Mouse (Mus musculus) lung, postnatal 4 days (tissue): ENCODE measurements around the gene Eef1akmt3.
A peak's percentile ranks its signal among the peaks of the same experiment; 100 is the strongest.
"Not testable (repeated sequence)": the region's sequence is repeated elsewhere in the genome, so short reads cannot be mapped to it uniquely, and the experiment has no call there.

Experiments used
- DNase-seq, 2 experiments: peaks; one replicate each; pipeline ENCODE4 v3.0.0; 2021

Eef1akmt3 gene

DNA sequence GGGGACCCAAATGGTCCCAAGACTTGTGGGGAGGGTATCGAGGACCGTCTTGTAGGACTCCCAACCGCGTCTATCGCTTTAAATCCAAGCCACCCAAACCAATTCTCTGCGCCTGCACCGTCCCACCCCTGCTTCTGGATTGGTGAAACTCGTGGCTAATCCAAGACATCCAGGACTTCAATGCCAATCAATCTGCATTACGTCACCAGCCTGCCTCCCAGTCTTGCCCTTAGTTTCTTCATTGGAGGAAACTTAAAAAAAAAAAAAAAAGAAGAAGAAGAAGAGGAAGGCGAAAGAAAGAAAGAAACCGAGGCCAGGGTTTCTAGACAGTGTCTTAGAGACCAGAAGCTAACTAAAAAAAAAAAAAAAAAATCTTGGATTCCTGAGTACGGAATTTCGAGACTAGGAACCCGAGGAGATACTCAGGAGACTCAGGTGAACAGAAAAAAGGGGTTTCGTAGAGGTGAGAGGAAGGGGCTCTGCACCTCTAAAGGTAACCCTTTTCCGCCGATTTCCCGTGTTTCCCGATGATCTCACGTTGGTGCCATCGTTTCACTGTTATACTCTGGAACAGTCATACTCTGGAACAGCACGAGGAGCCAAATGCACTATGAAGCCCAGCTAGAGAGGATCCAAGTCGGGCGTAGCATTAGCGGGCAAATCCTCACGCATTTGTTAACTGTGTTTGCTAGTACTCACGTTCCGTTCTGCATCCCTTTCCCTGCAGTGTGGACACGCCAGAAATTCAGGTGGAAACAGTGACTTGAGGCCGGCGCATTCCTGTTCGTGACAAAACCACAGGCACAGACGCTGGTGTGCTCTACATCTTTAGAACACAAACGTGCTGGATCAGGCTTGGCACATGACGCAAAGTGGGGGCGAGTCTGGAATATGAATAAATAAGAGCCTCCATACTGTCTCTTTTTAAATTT is 29.1 kb upstream of the Eef1akmt3 start, which contains the start of gene Tspan31:
TSS of gene Tspan31 (minus strand) at position 75 of the 932 bp plus-strand sequence.
- peak; percentile 90 to 92 for DNase-seq

DNA sequence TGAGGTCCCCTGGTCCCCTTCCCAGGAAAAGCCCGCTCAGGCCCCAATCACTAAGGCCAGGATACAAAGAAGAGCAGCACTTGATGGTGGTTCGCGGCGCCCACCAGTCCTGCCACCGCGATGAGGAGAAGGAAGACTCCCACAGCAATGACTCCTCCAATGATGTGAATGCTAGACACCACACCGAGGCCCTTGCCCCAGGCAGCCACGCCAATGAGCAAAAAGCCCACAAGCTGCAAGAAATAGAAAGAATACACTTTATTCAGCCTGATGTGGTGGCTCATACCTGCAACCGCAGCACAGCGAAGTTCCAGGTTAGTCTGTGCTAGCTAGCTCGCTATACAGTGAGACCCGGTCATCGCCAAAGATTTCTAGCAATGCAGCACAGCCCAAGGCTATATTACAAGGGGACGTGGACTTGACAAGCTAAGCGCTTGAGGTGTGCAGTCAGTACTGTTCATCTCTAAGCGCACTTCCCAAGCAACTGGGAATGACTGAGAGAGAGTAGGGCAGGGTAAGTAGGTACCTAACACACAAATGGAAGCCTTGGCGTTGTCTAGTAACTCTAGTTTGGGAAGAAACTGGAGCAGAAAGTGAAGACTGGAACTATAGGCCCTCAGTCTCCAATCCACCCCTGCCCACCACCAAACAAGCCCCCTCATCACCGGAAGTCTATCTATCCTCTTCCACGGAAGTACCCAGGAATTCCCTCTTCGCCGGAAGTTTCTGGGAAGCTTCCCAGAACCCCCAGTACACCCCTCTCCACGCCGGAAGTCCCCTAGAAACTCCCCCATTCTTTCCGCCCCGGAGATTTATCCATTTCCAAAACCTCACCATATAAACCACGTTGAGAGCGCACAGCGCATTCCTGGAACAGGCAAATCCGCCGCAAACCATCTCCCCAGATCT is 28.2 kb upstream of the Eef1akmt3 start:
- DNase-seq, result no peak

DNA sequence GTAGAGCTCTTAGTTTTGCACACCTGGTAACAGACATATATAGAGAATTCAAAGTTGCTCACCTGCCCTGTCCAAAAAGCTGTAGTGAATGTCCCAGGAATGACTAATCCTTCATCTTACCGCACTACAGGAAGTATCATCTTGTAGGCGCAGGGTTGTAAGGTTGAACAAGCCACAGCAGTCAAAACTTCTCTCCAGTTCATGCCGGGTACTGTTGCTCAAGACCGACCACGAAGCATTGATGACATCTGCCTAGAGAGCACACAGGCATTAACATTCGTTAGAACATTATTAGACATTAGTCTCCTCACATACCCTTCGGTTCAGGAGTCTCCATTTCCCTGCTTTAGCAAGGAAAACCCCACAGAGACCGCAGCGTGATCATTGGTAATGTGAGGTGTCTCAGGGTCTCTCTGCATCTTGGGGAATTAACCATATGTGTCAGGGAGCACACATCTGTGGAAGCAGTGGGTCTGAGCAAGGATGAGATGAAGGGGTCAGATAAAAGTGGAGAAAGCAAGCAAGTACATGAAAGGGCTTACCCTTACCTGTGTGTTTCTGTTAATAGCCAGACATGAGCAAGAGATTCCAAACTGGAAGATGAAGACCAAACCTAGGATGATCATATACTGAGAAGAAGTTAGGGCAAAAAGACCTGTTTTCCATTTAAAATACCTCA is 27.2 kb upstream of the Eef1akmt3 start:
- no peak for DNase-seq

DNA sequence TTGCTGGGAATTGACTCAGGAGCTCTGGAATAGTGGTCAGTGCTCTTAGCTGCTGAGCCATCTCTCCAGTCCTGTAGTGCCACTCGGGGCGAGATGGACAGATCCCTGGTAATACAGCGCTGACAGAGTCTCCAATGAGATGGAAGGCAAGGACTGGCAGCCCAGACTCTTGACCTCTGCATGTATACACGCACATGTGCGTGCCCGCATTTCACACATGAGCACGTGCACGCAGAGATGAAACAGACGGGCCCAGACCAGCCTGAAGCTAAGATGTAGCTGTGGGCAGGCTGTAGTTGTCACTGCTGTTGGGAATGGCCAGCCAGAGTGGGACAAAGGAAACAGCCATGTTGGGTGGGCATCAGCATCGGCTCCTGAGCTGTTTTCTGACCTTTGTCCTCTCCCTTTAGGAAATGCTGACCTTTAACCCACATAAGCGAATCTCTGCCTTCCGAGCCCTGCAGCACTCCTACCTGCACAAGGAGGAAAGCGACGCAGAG is 25.3 kb upstream of the Eef1akmt3 start:
- DNase-seq, result no peak

DNA sequence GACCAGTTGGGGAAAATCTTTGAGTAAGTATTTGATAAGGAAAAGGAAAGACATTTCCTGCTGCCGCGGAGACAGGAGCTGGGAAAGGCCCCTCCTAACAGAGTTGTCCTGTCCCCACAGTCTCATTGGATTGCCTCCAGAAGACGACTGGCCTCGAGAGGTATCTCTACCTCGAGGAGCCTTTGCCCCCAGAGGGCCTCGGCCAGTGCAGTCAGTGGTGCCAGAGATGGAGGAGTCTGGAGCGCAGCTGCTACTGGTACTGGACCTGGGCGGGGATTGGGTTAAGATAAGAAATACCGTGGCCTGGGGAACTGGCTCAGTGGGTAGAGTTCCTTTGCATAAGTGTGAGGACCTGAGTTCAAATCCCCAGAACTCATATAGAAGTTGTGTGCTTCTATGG is 24.7 kb upstream of the Eef1akmt3 start:
- DNase-seq, result no peak

DNA sequence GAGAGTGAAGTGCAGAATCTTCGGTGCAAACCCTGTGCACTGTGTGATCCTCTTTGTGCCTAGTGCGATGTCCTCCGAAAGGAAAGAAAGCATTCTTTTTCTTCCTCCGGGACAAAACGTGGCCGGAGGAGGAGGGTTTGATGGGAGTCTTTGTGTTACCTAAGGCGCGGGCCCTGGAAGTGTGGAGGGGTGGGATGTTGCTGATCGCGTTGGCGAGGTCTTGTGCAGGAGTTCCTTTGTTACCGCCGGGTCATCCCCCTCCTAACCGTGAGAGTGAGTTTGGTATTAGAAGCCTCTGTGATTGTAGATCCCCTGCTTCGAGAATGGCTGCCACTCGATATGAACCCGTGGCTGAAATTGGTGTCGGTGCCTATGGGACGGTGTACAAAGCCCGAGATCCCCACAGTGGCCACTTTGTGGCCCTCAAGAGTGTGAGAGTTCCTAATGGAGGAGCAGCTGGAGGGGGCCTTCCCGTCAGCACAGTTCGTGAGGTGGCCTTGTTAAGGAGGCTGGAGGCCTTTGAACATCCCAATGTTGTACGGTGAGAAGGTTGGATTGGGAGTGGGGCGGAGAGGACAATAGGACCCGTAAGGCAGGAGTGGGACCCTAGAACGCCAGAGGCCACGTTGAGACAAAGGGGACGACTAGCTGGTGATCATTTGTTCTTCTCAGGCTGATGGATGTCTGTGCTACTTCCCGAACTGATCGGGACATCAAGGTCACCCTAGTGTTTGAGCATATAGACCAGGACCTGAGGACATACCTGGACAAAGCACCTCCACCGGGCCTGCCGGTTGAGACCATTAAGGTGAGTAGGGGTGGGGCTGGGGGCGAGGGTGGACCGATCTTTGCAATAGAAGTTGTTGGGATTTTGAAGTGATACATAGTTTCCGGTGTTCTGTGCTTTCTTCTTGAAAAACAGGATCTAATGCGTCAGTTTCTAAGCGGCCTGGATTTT is 22.9 kb upstream of the Eef1akmt3 start:
- DNase-seq, result no peak

DNA sequence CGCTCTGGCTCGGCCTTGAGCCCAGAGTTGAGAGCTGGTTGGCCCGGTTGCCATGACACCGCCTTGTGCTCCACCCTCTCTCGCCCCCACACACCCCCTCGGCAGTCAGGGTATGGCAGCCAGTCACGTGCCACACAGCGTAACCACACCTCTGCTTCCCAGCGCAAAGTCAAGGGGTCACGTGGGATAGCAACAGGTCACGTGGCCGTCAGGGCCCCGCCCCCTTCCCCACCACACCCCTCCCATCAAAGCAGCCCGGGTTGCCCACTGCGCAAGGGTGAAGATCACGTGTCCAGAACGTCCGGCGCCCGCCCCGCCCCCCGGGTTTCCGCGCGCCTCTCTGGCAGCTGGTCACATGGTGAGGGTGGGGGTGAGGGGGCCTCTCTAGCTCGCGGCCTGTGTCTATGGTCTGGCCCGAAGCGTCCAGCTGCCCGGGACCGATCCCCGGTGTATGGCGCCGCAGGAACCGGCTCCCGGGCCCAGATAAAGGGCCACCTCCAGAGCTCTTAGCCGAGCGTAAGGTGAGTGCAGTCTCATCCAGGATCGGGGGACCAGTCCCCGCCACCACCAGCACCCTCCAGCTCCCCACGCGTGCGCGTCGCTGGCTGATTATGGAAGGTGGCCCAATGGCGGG is 22.0 kb upstream of the Eef1akmt3 start, which contains the start of gene Cdk4:
TSS of gene Cdk4 (plus strand) at position 296 of the 634 bp plus-strand sequence.
- DNase-seq, result peak; percentile 99

DNA sequence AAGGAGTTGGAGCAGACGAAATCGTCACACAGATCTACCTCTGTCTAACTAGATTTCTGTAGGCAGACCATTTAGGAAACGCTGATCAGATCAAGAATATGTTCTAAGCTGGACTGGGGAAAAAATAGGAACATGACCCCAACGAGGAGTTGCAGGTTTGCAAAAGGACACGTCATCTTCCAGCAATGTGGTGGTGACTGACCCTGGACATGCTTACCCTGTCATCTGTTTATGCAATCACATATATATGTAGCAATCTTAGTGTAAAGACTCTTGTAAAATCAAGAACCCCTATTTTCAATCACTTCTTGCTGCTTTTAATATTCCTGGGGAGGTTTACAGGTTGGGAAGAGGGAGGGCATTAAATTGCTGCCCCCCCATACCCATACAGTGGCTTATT is 21.2 kb upstream of the Eef1akmt3 start:
- DNase-seq, result no peak

DNA sequence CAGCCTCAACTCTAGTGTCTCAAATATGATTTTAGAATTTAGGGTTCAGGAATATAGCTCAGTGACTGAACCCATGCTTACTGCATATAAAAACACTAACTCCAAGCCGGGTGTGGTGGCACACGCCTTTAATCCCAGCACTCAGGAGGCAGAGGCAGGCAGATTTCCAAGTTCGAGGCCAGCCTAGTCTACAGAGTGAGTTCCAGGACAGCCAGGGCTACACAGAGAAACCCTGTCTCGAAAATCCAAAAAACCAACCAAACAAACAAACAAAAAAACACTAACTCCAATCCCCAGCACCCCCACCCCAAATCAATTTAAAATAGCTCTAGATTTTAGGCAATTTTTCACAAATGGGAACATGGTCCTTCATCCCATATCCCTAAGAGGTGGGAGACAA is 20.8 kb upstream of the Eef1akmt3 start:
- DNase-seq, result not testable (repeated sequence)

DNA sequence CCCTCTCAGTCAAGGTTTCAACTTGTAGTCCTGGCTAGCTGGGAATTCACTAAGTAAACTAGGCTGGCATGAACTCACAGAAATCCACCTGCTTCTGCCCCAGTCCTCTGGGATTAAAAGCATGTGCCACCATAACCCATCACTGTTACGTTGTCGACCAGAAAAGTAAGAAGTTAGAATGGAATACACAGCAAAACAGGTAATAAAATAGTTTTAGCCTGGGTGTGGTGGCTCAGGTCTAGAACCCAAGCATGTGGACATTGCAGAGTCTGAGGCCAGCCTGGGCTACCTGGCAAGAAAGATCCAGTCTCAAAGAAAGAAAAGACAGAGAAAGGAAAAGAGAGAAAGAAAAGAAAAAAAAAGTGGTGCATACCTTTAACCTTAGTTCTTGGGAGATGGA is 20.2 kb upstream of the Eef1akmt3 start:
- DNase-seq, result no peak

DNA sequence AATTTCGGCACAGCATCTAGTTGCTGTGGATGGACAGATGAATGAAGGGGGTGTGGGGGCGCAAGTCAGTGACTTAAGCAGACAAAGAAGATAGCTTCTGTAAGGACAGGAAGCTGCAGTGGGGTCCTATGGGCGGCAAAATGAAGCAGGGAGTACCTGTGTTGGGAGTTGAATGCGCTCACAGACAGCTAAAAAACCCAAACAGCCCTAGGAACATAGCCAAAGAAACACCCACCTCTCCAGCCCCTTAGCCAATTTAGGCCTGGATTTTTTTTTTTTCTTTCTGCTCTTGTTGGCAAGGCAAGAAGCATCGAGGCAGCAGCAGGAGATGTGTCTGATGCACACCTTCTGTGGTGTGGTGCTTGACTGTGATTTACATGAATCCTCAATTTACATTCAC is 19.8 kb upstream of the Eef1akmt3 start:
- DNase-seq, result no peak

DNA sequence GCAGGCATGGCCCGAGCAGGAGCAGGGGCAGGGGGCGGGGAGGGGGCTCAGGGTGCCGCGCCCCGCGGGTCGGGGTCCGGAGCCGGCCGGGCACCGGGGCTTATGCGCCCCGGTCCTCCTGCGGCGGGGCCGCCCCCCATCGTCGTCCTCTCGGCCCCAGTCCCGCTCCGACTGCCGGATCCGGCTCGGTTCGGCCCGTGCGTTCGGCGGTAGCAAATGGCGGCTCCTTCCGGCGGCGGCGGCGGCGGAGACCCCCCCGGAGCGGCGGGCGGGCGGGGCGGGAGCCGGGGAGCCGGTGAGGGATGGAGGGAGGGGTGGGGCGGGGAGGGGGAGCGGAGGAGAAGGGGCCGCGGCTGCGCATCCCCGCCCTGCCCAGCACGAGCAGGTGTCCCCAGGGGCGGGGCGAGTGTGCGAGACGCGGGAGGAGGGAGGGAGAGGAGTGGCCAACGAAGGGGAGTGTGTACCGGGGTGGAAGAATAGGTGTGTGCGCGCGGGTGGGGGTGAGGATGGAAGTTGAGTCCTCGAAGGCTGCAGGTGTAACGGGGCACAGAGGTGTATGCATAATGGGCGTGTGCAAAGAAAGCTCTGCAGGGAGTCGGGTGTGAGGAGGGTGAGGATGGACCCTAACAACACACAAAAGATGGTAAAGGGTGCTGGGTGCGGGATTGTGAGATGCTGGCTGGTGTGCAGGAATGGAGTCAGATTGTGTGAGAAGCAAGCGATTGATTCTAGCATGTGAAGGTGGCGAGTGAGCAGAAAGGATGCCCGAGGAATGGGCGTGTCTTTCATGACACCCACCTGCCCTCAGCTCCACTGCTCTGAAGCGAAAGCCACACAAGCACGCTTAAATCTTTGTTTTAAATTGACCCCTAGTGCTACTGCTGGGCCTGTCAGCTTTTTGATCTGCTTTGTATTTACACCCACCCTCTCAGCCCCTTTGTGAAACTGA is 18.9 kb upstream of the Eef1akmt3 start, which contains the start of gene March9:
TSS of gene March9 (minus strand) at position 217 of the 949 bp plus-strand sequence.
- peak; percentile 75 to 85 for DNase-seq

DNA sequence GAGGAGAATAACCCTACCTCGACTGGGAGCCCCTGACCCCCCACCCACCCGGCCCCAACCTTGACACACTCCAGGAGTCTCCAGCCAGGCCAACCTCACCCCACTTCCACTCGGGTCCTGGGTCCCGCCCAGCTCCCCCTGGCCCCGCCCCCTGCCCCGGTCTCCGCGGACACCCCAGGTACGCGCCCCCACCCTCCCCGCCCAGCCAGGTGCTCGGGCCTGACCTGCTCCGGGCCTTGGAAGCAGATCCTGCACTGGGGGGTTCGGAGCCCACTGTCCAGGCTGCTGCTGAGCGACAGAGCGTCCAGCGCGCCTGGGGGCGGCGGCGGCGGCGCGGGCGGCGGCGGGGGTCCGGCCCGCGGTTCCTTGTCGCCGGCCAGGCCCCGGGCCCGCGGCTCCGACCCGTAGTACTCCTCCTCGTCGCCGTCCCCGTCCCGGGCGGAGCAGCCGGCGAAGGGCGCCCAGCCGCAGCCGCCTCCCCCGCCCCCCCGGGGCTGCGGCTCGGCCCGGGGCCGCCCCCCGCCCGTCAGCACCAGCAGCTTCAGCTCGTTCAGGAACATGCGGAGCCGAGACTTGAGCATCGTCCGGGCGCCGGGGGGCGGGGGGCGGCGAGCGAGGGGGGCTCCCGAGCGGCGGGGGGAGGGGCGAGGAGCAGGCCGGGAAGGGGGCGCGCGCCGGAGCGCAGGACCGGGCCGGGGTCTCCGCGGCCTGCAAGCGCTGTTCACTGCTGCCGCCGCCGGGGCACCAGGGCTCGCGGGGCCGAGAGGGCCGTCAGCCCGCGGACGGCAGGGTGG is 18.1 kb upstream of the Eef1akmt3 start:
- no peak for DNase-seq

DNA sequence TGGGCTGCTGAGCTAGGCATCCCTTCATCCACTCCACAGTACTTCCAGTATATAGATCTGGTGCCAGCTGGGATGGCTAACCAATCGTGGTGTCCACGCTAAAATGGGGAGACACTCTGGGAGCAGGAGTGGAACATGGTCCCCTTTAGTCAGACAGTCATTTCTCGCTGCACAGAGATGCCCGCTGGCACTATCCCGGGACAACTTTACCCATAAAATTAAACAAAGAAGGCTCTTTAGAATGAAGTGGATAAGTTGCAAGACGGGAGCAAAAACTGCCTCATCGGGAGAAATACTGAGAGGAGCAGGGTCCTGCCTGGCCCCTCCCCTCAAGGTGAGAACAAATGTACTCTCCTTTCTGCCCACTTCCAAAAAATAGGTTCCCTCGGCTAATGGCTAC is 17.4 kb upstream of the Eef1akmt3 start:
- peak in 1 of 2 experiments; percentile 5 for DNase-seq

DNA sequence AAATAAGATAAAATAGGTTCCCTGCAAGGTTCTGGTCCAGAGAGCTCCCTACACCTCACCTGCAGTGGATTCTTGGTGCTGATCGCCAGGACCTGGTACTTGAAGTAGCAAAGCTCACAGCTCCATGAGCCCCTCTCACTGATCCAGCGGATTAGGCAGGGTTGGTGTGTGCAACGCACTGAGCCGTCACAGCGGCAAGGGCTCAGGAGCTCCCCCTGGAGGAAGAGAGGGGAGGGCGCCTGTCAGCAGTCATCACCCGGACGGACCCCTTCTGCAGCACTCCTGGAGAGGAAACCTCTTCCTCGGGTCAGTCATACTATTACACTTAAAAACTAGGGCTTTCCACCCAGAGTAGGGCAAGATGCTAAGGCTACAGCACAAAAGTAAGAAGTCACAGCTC is 16.8 kb upstream of the Eef1akmt3 start:
- DNase-seq, result peak; percentile 76 to 86

DNA sequence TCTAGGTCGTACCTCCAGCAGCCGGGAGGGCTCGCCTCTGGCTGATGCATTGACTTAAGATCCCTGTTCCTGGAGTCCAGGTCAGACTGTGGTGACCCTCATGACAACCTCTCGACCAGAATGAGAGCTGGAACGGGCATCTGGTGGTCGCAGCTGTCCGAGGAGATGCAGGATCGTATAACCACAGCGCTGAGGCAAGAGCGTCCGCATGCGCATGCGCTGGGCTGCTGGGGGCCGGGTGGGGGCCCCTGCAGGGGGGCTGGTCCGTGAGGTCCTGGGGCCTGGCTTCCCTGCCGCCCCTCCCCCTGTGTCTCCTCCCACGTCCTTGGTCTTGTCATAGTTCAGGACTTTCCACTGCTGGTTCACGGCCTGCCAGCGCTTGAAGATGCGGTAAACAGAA is 15.2 kb upstream of the Eef1akmt3 start:
- DNase-seq, result no peak

DNA sequence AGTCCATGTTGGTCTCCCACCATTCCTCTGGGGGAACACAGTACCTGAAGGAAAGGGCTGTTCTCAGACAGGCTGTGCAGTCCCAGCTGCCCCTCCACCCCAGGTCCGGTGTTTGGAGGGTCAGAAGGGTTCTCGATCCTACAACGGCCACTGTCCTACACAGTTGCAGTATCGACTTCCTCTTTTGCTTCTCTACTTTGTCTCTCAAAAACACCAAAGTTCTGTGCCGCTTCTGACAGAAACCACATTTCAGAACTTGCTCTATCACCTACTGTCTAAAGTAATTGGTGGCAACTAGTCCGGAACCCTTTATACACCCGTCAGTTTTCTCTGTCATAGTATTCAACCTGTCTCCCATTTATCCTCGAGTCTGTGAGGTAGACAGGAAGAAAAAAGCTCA is 14.1 kb upstream of the Eef1akmt3 start:
- DNase-seq, result no peak

DNA sequence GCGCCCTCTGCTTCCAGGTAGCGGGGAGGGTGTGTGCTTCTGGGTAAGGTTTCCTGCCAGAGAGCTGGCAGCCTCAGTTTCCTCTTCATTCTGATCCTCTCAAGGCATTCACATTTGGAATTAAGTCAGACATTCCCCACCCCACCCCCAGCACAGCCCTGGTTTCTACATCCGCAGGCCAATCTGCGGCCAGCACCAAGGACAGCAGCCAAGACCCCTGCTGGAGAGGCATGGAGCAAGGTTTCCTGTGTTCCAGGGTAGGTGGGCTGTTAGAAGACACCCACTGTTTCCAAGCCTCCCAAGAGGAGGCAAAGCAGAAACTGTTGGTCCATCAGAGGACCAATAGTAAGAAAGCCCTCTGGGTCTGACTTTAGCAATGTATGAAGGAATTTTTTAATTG is 13.3 kb upstream of the Eef1akmt3 start:
- no peak for DNase-seq

DNA sequence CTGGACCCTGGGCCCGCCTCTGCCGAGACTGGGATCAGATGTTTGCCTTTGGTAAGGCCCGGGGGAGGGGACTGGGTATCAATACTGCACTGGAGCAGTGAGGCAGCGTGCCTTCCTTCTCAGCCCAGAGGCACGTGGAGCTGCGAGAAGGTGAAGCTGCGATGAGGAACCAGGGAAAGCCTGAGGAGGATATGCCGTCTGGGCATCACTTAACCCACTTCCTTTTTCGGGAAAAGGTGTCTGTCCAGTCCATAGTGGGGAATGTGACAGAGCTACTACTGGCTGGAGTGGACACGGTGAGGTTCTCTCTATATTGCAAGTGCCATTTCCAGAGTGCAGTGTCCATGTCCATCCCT is 8.8 kb upstream of the Eef1akmt3 start:
- DNase-seq, result no peak
